In genomic region chr1:50990661-50991060, GRCm38 (mm10) we compare ENCODE assay signal across 22 mouse cellular contexts.
DNase-seq lines count a peak whose midpoint lies in the region; ATAC-seq and TF ChIP-seq lines count a peak whose summit lies in the region.
"Had no signal": no experiment of that assay in that cellular context is flagged by ENCODE, and none has a peak within 500 bp of the region (broad histone marks: within the 10 kb centered on the region; RNA-seq: fewer than 3 reads in every experiment).

No protein-coding gene starts in this region.

- H3K27me3 ChIP-seq in forebrain, postnatal 0 days (ENCODE audit: insufficient read depth, low read length): no peaks in the 10 kb centered on the region
- H3K27me3 ChIP-seq: forebrain, embryonic 13.5 days; heart, embryonic 12.5 days; hindbrain, embryonic 15.5 days had no signal

- ATAC-seq in forebrain, postnatal 0 days: no peak
- ATAC-seq: activated CD4-positive, CD25-positive, alpha-beta regulatory T cell, adult 4 months; CD4-positive, CD25-positive, alpha-beta regulatory T cell, adult 4 months; forebrain, embryonic 13.5 days; intestine, embryonic 16.5 days had no signal

- H3K9ac ChIP-seq in forebrain, postnatal 0 days: no peak overlapping the region
- H3K9ac ChIP-seq: forebrain, embryonic 13.5 days; heart, embryonic 12.5 days; hindbrain, embryonic 15.5 days had no signal

- H3K36me3 ChIP-seq in forebrain, postnatal 0 days (ENCODE audit: insufficient read depth): no peaks in the 10 kb centered on the region
- H3K36me3 ChIP-seq: G1E; heart, embryonic 12.5 days; hindbrain, embryonic 15.5 days had no signal

- H3K27ac ChIP-seq in forebrain, postnatal 0 days (ENCODE audit: low read depth, low read length): no peak overlapping the region
- H3K27ac ChIP-seq: forebrain, embryonic 13.5 days; hindbrain, embryonic 15.5 days had no signal

- no peak for TF ChIP-seq CTCF in forebrain, postnatal 0 days (IDR thresholded peaks at IDR 0.05; ENCODE audit: low read depth)

- H3K4me3 ChIP-seq in forebrain, postnatal 0 days (ENCODE audit: low read depth, low read length): no peak overlapping the region
- H3K4me3 ChIP-seq: forebrain, embryonic 13.5 days; heart, embryonic 12.5 days; hindbrain, embryonic 15.5 days had no signal

- WGBS in forebrain, postnatal 0 days: 63% methylated on average over 2 of the region's 2 CpGs

- H3K9me3 ChIP-seq in forebrain, postnatal 0 days (ENCODE audit: low read length): no peaks in the 10 kb centered on the region
- H3K9me3 ChIP-seq: forebrain, embryonic 13.5 days; G1E; heart, embryonic 12.5 days; hindbrain, embryonic 15.5 days had no signal

- no peaks in the 10 kb centered on the region for H3K4me1 ChIP-seq in forebrain, postnatal 0 days (ENCODE audit: insufficient read depth)
- H3K4me1 ChIP-seq: forebrain, embryonic 13.5 days; heart, embryonic 12.5 days; hindbrain, embryonic 15.5 days had no signal

- H3K4me2 ChIP-seq in forebrain, postnatal 0 days (ENCODE audit: low read depth): no peak overlapping the region
- H3K4me2 ChIP-seq: forebrain, embryonic 13.5 days; heart, embryonic 12.5 days; hindbrain, embryonic 15.5 days had no signal

- DNase-seq in adrenal gland, postnatal 10 days: peak; percentile 3
- DNase-seq in adrenal gland, adult 18-20 months (ENCODE audit: low spot score in 2 of 2): no peak
- DNase-seq in heart, adult 11 months: peak; percentile 88
- DNase-seq in heart, postnatal 4 days: no peak
- DNase-seq in embryo, embryonic 11 days: peak; percentile 18
- no peak for DNase-seq in urinary bladder, adult 18-20 months (ENCODE audit: low spot score in 2 of 2)
- DNase-seq in forebrain, postnatal 0 days: no peak
- DNase-seq in c-Kit-positive CD71-positive TER-119-positive erythroid progenitor cells, embryonic 14.5 days (ENCODE audit: low spot score): no peak
- DNase-seq: adrenal gland, adult 8-10 months; B cell, adult 2 months; cerebellum, adult 11 months; cerebellum, adult 9-10 months; cerebellum, postnatal 25 days; gastrocnemius, postnatal 14 days; kidney, adult 2 months had no signal

Comparison
In these comparisons a context has a peak if more than half of its experiments do, and no peak if none do; other contexts are left out.
1. DNase-seq: peak in adrenal gland, postnatal 10 days (single experiment), heart, adult 11 months (single experiment) and embryo, embryonic 11 days (single experiment); none in adrenal gland, adult 18-20 months (0 of 2), heart, postnatal 4 days (single experiment), urinary bladder, adult 18-20 months (0 of 2), forebrain, postnatal 0 days (single experiment) and c-Kit-positive CD71-positive TER-119-positive erythroid progenitor cells, embryonic 14.5 days (single experiment).